Mouse (Mus musculus) thymus, adult 2 months (tissue): ENCODE data around the gene Ndrg4.

Source experiments
- CTCF ChIP-seq: fragments of 200-500 bp; IDR thresholded peaks from 2 replicates; pipeline ENCODE4 v1.5.1; 2012; ENCODE audit warnings: mild to moderate bottlenecking, control low read depth, low read length, moderate library complexity, borderline replicate concordance; ENCODE audit not compliant: control insufficient read depth, poor library complexity, insufficient read depth; ENCODE audit errors: extremely low read depth
- POLR2A ChIP-seq: fragments of 200-500 bp; IDR thresholded peaks from 2 replicates; pipeline ENCODE4 v1.6.1; 2012; ENCODE audit warnings: mild to moderate bottlenecking, low read length, control low read depth, moderate library complexity; ENCODE audit not compliant: control insufficient read depth, poor library complexity, insufficient read depth; ENCODE audit errors: extremely low read depth

GRCm38 (mm10) chr8:95709579-95709978 lies 32.8 kb downstream of the Ndrg4 start:
- no peak for TF ChIP-seq CTCF
- TF ChIP-seq POLR2A = no peak
